Mouse (Mus musculus) olfactory bulb, adult 2 months (tissue): ENCODE measurements around the gene Nkg7. TPM values are rescaled to one million over a fixed set of nuclear protein-coding genes. Genes with fewer than 3 reads are reported as not detected.
A peak's percentile ranks its signal among the peaks of the same experiment; 100 is the strongest.

Source experiments
- H3K27ac ChIP-seq: fragments of 200-500 bp; 2 replicates; pipeline ENCODE4 v1.5.1; 2012; ENCODE audit warnings: low read depth, low read length; ENCODE audit not compliant: insufficient read depth
- H3K4me1 ChIP-seq: fragments of 200-500 bp; 2 replicates; pipeline ENCODE4 v1.6.1; 2012; ENCODE audit warnings: low read length; ENCODE audit not compliant: control insufficient read depth, insufficient read depth
- H3K4me3 ChIP-seq: fragments of 200-500 bp; 2 replicates; pipeline ENCODE4 v1.5.1; 2012; ENCODE audit warnings: mild to moderate bottlenecking, low read depth, low read length, moderate library complexity; ENCODE audit not compliant: insufficient read depth
- CTCF ChIP-seq: fragments of 200-500 bp; IDR thresholded peaks from 2 replicates; pipeline ENCODE4 v1.5.1; 2012; ENCODE audit warnings: low read depth, mild to moderate bottlenecking, low read length, moderate library complexity; ENCODE audit not compliant: insufficient read depth
- POLR2A ChIP-seq: fragments of 200-500 bp; IDR thresholded peaks from 2 replicates; pipeline ENCODE4 v1.6.1; 2012; ENCODE audit warnings: mild to moderate bottlenecking, low read depth, low read length, moderate library complexity; ENCODE audit not compliant: insufficient read depth
- WGBS: fragments of 180-500 bp; shearing (Covaris S2); methylation state at CpG from one replicate; pipeline ENCODE4 v1.1.7; 2018; 5-methylcytosine and 5-hydroxymethylcytosine counted together
- polyA plus RNA-seq: library from polyadenylated mRNA; stranded (reverse); fragments of >200 nt; gene quantifications from 2 replicates; pipeline ENCODE4 v1.2.4, GENCODE M21; 2012; ENCODE audit warnings: low replicate concordance; ENCODE audit not compliant: missing spikeins, insufficient read depth, insufficient read length

Gene Nkg7
- polyA plus RNA-seq, 1 experiment, result not detected

DNA sequence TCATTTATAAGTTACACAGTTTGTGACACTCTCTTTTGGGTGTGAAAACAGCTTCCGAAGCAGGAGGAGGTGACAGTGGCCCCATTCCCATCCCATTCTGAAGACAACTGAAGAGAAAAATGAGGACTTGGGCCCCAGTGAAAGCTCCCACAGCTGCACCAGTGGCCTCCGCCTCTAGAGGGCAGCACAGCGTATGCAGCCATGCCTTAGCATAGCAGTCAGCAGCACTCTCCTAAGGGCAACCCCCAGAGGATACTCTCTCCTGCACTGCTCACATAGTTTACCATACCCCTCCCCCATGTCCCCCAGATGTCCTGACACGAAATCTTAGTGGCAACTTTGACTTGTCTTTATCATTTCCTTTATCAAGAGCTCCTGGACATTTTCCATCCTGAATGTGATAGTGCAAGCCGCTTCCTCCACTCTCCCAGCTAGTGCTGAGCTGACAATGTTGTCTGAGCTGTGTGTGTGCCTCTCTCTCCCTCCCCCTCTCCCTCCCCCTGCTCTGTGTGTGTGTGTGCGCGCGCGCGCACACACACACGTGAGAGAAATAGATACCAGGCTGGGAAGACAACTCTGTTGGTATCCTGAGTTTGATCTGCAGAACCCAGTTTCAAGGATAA is 13.8 kb upstream of the Nkg7 start:
- Histone ChIP-seq H3K27ac (no peak overlapping the region), H3K4me3 (no peak overlapping the region), H3K4me1 (peaks cover 2% of the 10 kb centered on the region; the same call in 1 of the 2 replicates)
- TF ChIP-seq POLR2A, result no peak
- peak; percentile 87 for TF ChIP-seq CTCF
- 6% methylated on average over 11 of the region's 11 CpGs for WGBS

- TF ChIP-seq CTCF (no peak), POLR2A (no peak)
- H3K27ac ChIP-seq, result no peak overlapping the region
- 64% methylated on average over 3 of the region's 3 CpGs for WGBS
- H3K4me3 ChIP-seq, result no peak overlapping the region
- H3K4me1 ChIP-seq, result peaks cover 2% of the 10 kb centered on the region; the same call in 1 of the 2 replicates
These were observed 12.8 kb upstream of the Nkg7 start for GRCm38 (mm10) chr7:43423991-43424625.

GRCm38 (mm10) chr7:43427406-43427805 is 9.5 kb upstream of the Nkg7 start, which contains the start of gene Lim2:
Lim2 (plus strand) TSS chr7:43427670.
- no peak for TF ChIP-seq CTCF
- H3K4me3 ChIP-seq, result no peak within 1 kb of the TSS
- H3K4me1 ChIP-seq, result peaks cover 2% of the 10 kb centered on the region; the same call in 1 of the 2 replicates
- 86% methylated on average over 8 of the region's 8 CpGs for WGBS
- H3K27ac ChIP-seq, result no peak within 1 kb of the TSS

DNA sequence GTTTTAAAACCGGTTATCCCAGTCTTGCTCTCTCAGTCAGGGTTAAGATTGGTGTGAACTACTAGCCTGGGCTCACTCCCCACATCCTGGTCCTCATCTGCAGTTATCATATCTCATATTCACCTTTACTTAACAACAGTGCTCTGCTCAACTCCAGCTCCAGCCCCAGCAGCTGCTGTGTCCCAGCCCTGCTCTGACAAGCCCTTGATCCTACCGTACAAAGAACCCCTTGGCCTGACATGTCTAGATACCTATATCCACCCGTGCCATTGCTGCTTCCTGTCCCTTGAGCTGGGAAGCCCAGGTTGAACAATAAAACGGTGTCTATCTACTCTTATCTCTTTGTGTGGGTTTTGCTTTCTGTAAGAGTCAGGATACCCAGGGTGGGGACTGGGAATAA is 7.4 kb upstream of the Nkg7 start:
- H3K27ac ChIP-seq, result no peak overlapping the region
- H3K4me3 ChIP-seq, result no peak overlapping the region
- no peaks in the 10 kb centered on the region for H3K4me1 ChIP-seq
- TF ChIP-seq CTCF (no peak), POLR2A (no peak)
- WGBS, result 62% methylated on average over 4 of the region's 4 CpGs

DNA sequence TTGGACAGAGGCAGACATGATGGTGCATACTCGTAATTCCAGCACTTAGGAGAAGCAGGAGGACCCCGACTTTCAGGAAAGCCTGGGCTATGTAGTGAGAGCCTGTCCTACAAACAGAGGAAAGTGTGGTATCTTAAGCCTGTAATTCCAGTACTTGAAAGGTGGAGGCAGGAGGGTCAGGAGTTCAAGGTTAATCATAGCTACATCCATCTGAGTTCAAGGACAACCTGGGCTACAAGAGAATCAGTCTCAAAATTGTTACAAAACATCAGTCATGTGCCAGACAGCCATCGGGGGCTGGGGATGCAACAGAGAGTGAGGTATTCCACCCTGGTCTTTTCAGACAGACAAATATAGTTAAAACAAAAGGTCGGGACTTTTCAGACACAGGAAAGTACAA is 4.0 kb upstream of the Nkg7 start:
- Histone ChIP-seq H3K27ac (no peak overlapping the region), H3K4me3 (no peak overlapping the region), H3K4me1 (no peaks in the 10 kb centered on the region)
- TF ChIP-seq POLR2A, result no peak
- TF ChIP-seq CTCF, result no peak
- WGBS, result 77% methylated on average over 4 of the region's 4 CpGs

GRCm38 (mm10) chr7:43434676-43435075 is 2.2 kb upstream of the Nkg7 start:
- 79% methylated on average over 5 of the region's 5 CpGs for WGBS
- TF ChIP-seq POLR2A (no peak), CTCF (no peak)
- Histone ChIP-seq H3K4me1 (no peaks in the 10 kb centered on the region), H3K27ac (no peak overlapping the region), H3K4me3 (no peak overlapping the region)

GRCm38 (mm10) chr7:43438611-43439010 is 1.7 kb downstream of the Nkg7 start:
- TF ChIP-seq CTCF, result no peak
- TF ChIP-seq POLR2A, result no peak
- Histone ChIP-seq H3K27ac (no peak overlapping the region), H3K4me1 (peaks cover 9% of the 10 kb centered on the region), H3K4me3 (no peak overlapping the region)
- WGBS, result 89% methylated on average over 4 of the region's 4 CpGs

DNA sequence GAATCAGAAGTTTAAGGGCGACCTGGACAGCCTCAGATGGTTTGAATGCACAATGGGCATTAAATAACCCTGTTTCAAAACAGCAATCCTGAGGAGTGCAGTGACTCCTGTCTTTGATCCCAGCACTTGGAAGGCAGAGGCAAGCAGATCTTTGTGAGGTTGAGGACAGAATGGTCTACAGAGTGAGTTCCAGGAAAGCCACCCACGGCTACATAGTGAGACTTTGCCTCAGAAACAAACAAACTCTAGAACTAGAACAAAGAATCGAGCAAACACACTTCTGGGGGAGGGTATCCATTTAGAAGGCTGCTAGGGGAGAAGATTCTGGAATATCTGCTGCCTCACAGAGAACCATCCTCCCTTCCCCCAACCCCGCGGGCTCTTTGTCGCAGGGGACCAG is 3.6 kb downstream of the Nkg7 start, which contains the start of gene Cldnd2:
Gene Cldnd2, plus strand, starts transcription at position 301 of the 400 bp plus-strand sequence.
- H3K4me3 ChIP-seq, result no peak within 1 kb of the TSS
- TF ChIP-seq CTCF (no peak), POLR2A (no peak)
- 77% methylated on average over 6 of the region's 6 CpGs for WGBS

GRCm38 (mm10) chr7:43441071-43441470 is 4.2 kb downstream of the Nkg7 start:
- no peak for TF ChIP-seq POLR2A
- no peak for TF ChIP-seq CTCF
- 88% methylated on average over 3 of the region's 3 CpGs for WGBS
- Histone ChIP-seq H3K4me1 (peaks cover 16% of the 10 kb centered on the region), H3K27ac (no peak overlapping the region), H3K4me3 (no peak overlapping the region)

More for the DNA sequence above, 3.6 kb downstream of the Nkg7 start, which contains the start of gene Cldnd2:
- Histone ChIP-seq H3K4me1 (peaks cover 16% of the 10 kb centered on the region), H3K27ac (no peak within 1 kb of the TSS)
